Mouse (Mus musculus): ENCODE measurements around the gene Rpp25. TPM values are rescaled to one million over a fixed set of nuclear protein-coding genes. Genes with fewer than 3 reads are reported as not detected.

Gene Rpp25
- total RNA-seq, 2 experiments from 2014 or later = not detected

- no peak for ATAC-seq (ENCODE audit: poor library complexity, severe bottlenecking)
Observed at GRCm38 (mm10) chr9:57520375-57521055, 16.7 kb downstream of the Rpp25 start.

- peak; percentile 93 for ATAC-seq (ENCODE audit: poor library complexity, severe bottlenecking)
Observed at GRCm38 (mm10) chr9:57521056-57521911, 17.5 kb downstream of the Rpp25 start, which contains the start of gene Cox5a. TSS of gene Cox5a (plus strand) at chr9:57521274.

- ATAC-seq (ENCODE audit: poor library complexity, severe bottlenecking) = no peak
Observed at GRCm38 (mm10) chr9:57522114-57522860, 18.5 kb downstream of the Rpp25 start.

GRCm38 (mm10) chr9:57522861-57523246 lies 19.0 kb downstream of the Rpp25 start:
- ATAC-seq (ENCODE audit: poor library complexity, severe bottlenecking) = no peak

GRCm38 (mm10) chr9:57523754-57524153 lies 19.9 kb downstream of the Rpp25 start:
- ATAC-seq (ENCODE audit: poor library complexity, severe bottlenecking) = no peak

- peak; percentile 22; the same call in 1 of the 2 replicates for ATAC-seq (ENCODE audit: poor library complexity, severe bottlenecking)
Observed at GRCm38 (mm10) chr9:57524439-57524838, 20.6 kb downstream of the Rpp25 start.

- no peak for ATAC-seq (ENCODE audit: poor library complexity, severe bottlenecking)
Observed at GRCm38 (mm10) chr9:57525516-57525915, 21.7 kb downstream of the Rpp25 start.

GRCm38 (mm10) chr9:57526435-57526834 lies 22.6 kb downstream of the Rpp25 start:
- ATAC-seq (ENCODE audit: poor library complexity, severe bottlenecking) = no peak

- no peak for ATAC-seq (ENCODE audit: poor library complexity, severe bottlenecking)
Observed at GRCm38 (mm10) chr9:57531946-57532345, 28.1 kb downstream of the Rpp25 start.

- ATAC-seq (ENCODE audit: poor library complexity, severe bottlenecking) = no peak
Observed at GRCm38 (mm10) chr9:57536362-57536761, 32.5 kb downstream of the Rpp25 start.

- peak; percentile 93 for ATAC-seq (ENCODE audit: poor library complexity, severe bottlenecking)
Observed at GRCm38 (mm10) chr9:57537044-57537727, 33.4 kb downstream of the Rpp25 start, which contains the start of gene Fam219b. TSS of gene Fam219b (plus strand) at chr9:57537528.

GRCm38 (mm10) chr9:57537728-57538181 lies 33.9 kb downstream of the Rpp25 start:
- ATAC-seq (ENCODE audit: poor library complexity, severe bottlenecking) = no peak

GRCm38 (mm10) chr9:57539550-57539949 lies 35.7 kb downstream of the Rpp25 start:
- ATAC-seq (ENCODE audit: poor library complexity, severe bottlenecking) = peak; percentile 66

GRCm38 (mm10) chr9:57541312-57541711 lies 37.5 kb downstream of the Rpp25 start:
- ATAC-seq (ENCODE audit: poor library complexity, severe bottlenecking) = peak; percentile 37; the same call in 1 of the 2 replicates

- no peak for ATAC-seq (ENCODE audit: poor library complexity, severe bottlenecking)
Observed at GRCm38 (mm10) chr9:57543951-57544350, 40.1 kb downstream of the Rpp25 start.

- ATAC-seq (ENCODE audit: poor library complexity, severe bottlenecking) = no peak
Observed at GRCm38 (mm10) chr9:57547287-57547686, 43.5 kb downstream of the Rpp25 start.

GRCm38 (mm10) chr9:57547869-57548268 lies 44.0 kb downstream of the Rpp25 start:
- no peak for ATAC-seq (ENCODE audit: poor library complexity, severe bottlenecking)

- ATAC-seq (ENCODE audit: poor library complexity, severe bottlenecking) = no peak
Observed at GRCm38 (mm10) chr9:57549186-57549585, 45.4 kb downstream of the Rpp25 start.

- no peak for ATAC-seq (ENCODE audit: poor library complexity, severe bottlenecking)
Observed at GRCm38 (mm10) chr9:57550126-57550862, 46.5 kb downstream of the Rpp25 start.

All from megakaryocyte, adult 5-6 weeks (primary cell).